Mouse (Mus musculus): ENCODE measurements around the gene Mtrf1l. TPM values are rescaled to one million over a fixed set of nuclear protein-coding genes. Genes with fewer than 3 reads are reported as not detected.

The Mtrf1l gene
- polyA plus RNA-seq (2015; fragmentation: Nextera tagmentation; extraction: Ambion mirVana), result 10.1 and 12.0 TPM in 2 replicates

DNA sequence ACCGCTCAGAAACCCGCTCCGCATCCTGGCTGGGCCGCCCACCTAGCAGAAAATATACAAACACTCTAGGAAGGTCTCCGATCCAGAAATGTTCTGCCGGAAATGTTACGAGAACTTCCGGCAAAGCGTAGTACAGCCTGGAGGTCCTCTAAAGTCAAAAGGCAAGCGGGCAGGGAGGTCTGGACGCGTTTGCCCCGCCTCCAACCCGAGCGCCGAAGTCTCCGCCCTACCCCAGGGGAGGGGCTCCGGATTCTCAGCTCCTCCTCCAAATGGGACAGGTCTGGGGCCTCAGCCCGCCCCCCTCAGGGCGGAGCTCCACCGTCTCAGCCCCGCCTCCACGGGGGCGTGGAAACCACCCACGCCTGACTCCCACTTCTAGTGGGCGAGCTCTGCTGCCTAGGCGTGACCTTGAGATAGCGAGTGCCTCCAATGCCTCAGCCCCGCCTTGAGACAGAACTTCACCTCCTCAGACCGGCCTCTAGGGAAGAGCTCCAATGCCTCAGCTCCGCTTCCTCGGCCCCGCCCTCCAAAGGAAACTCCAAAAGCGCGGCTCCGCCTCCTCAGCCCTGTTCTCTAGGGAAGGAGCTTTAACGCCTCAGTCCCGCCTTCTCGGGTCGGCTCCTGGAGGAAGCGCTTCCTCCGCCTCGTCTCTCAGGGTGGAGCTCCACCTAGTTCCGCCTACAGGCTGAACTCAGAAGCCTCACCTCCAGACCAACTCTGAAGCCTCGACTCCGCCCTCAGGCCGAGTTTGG, at the start of gene Mtrf1l:
Gene Mtrf1l (minus strand): TSS at position 171 of the 752 bp plus-strand sequence.
- Histone ChIP-seq H3K27me3 (replicated peaks; ENCODE audit: control insufficient read depth, insufficient read depth, low read length) (no peaks in the 10 kb centered on the region), H3K4me3 (replicated peaks; ENCODE audit: low read length) (peak within 1 kb of the TSS; percentile 87), H3K4me1 (replicated peaks; ENCODE audit: control insufficient read depth, insufficient read depth, low read length) (peaks cover 14% of the 10 kb centered on the region), H3K4me2 (ENCODE audit: low read length) (peak within 1 kb of the TSS; percentile 50), H3K27ac (ENCODE audit: low read length) (peak within 1 kb of the TSS; percentile 80), H3K9me3 (ENCODE audit: control insufficient read depth, low read length) (no peaks in the 10 kb centered on the region), H3K36me3 (ENCODE audit: control insufficient read depth, insufficient read depth) (peaks cover 8% of the 10 kb centered on the region), H3K9ac (replicated peaks; ENCODE audit: low read depth, low read length) (peak within 1 kb of the TSS; percentile 91)
- ATAC-seq, result peak; percentile 97
- WGBS, result under 1% methylated on average over 44 of the region's 47 CpGs

GRCm38 (mm10) chr10:5871081-5871480, 47.4 kb upstream of the Mtrf1l start:
- H3K27ac ChIP-seq (ENCODE audit: low read length), result no peak overlapping the region
- ATAC-seq, result no peak
- WGBS, result 47% methylated on average over 4 of the region's 4 CpGs

DNA sequence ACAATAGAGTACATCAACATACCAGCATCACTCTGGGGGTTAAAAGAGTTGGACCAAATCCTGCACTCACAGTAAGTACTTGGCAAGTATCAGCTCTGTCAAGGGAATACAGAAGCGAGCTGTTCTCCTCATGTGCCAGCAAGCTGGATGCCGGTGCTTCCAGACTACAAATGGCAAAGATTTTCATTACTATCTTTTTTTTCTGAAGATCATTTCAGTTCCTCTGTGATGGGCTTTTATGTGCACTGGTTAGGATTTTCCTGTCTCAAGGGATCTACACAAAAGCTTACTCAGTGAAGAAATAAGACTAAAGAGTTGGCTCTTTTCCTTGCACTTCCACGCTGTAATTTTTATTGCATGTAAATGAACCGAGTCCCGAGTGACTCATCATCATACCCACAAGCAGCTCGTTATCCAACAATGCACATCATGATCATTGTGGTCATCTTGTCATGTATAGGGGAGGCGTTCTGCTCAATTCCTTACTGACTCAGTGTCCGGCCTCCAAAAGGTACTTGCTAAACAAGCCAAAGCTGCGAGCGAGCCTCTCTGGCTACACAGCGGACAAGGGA, 44.4 kb upstream of the Mtrf1l start:
- peak; percentile 77 for ATAC-seq
- WGBS, result 27% methylated on average over 11 of the region's 11 CpGs

More at GRCm38 (mm10) chr10:5871081-5871480, 47.4 kb upstream of the Mtrf1l start:
- no peaks in the 10 kb centered on the region for H3K9me3 ChIP-seq (ENCODE audit: control insufficient read depth, low read length)
- H3K4me2 ChIP-seq (ENCODE audit: low read length), result no peak overlapping the region
- H3K36me3 ChIP-seq (ENCODE audit: control insufficient read depth, insufficient read depth), result no peaks in the 10 kb centered on the region
- H3K27me3 ChIP-seq (replicated peaks; ENCODE audit: control insufficient read depth, insufficient read depth, low read length), result no peaks in the 10 kb centered on the region
- peaks cover 10% of the 10 kb centered on the region for H3K4me1 ChIP-seq (replicated peaks; ENCODE audit: control insufficient read depth, insufficient read depth, low read length)
- no peak overlapping the region for H3K4me3 ChIP-seq (replicated peaks; ENCODE audit: low read length)
- no peak overlapping the region for H3K9ac ChIP-seq (replicated peaks; ENCODE audit: low read depth, low read length)

DNA sequence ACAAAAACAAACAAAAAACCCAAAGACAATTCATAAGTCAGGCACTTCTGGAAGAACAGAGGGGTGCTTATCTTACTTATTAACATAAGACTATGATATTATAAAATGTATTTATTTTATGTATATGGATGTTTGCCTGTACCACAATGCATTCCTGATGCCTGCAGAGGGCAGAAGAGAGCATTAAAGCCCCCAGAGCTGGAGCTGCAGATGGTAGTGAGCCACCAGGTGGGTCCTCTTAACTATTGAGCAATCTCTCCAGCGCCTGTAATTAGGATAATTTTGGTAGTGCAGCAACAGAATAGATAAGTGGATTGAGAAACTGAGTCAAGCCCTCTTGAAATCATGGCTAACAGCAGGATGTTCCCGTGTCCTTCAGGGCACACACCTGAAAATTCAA, 42.3 kb upstream of the Mtrf1l start:
- no peak overlapping the region for H3K9ac ChIP-seq (replicated peaks; ENCODE audit: low read depth, low read length)
- WGBS, result 54% methylated on average over 2 of the region's 2 CpGs
- H3K27me3 ChIP-seq (replicated peaks; ENCODE audit: control insufficient read depth, insufficient read depth, low read length), result no peaks in the 10 kb centered on the region
- H3K36me3 ChIP-seq (ENCODE audit: control insufficient read depth, insufficient read depth), result no peaks in the 10 kb centered on the region
- peaks cover 12% of the 10 kb centered on the region for H3K4me1 ChIP-seq (replicated peaks; ENCODE audit: control insufficient read depth, insufficient read depth, low read length)
- no peak overlapping the region for H3K4me2 ChIP-seq (ENCODE audit: low read length)
- H3K9me3 ChIP-seq (ENCODE audit: control insufficient read depth, low read length), result no peaks in the 10 kb centered on the region
- ATAC-seq, result 0 out of 2 replicates have a peak, but pooled peaks have one; percentile 24
- H3K27ac ChIP-seq (ENCODE audit: low read length), result no peak overlapping the region
- H3K4me3 ChIP-seq (replicated peaks; ENCODE audit: low read length), result no peak overlapping the region

More for the DNA sequence above, 44.4 kb upstream of the Mtrf1l start:
- H3K27me3 ChIP-seq (replicated peaks; ENCODE audit: control insufficient read depth, insufficient read depth, low read length), result no peaks in the 10 kb centered on the region
- H3K36me3 ChIP-seq (ENCODE audit: control insufficient read depth, insufficient read depth), result no peaks in the 10 kb centered on the region
- peaks cover 12% of the 10 kb centered on the region for H3K4me1 ChIP-seq (replicated peaks; ENCODE audit: control insufficient read depth, insufficient read depth, low read length)
- peak overlapping the region; percentile 42 for H3K4me2 ChIP-seq (ENCODE audit: low read length)
- peak overlapping the region; percentile 9 for H3K4me3 ChIP-seq (replicated peaks; ENCODE audit: low read length)
- H3K27ac ChIP-seq (ENCODE audit: low read length), result no peak overlapping the region; the same call in none of the 2 replicates
- H3K9ac ChIP-seq (replicated peaks; ENCODE audit: low read depth, low read length), result no peak overlapping the region
- no peaks in the 10 kb centered on the region for H3K9me3 ChIP-seq (ENCODE audit: control insufficient read depth, low read length)

GRCm38 (mm10) chr10:5862669-5863068, 39.0 kb upstream of the Mtrf1l start:
- ATAC-seq, result no peak
- H3K36me3 ChIP-seq (ENCODE audit: control insufficient read depth, insufficient read depth), result no peaks in the 10 kb centered on the region
- peaks cover 4% of the 10 kb centered on the region for H3K4me1 ChIP-seq (replicated peaks; ENCODE audit: control insufficient read depth, insufficient read depth, low read length)
- no peaks in the 10 kb centered on the region for H3K9me3 ChIP-seq (ENCODE audit: control insufficient read depth, low read length)
- no peak overlapping the region for H3K9ac ChIP-seq (replicated peaks; ENCODE audit: low read depth, low read length)
- no peaks in the 10 kb centered on the region for H3K27me3 ChIP-seq (replicated peaks; ENCODE audit: control insufficient read depth, insufficient read depth, low read length)
- no peak overlapping the region for H3K4me2 ChIP-seq (ENCODE audit: low read length)
- H3K27ac ChIP-seq (ENCODE audit: low read length), result no peak overlapping the region
- H3K4me3 ChIP-seq (replicated peaks; ENCODE audit: low read length), result no peak overlapping the region
- WGBS, result 97% methylated on average over 3 of the region's 3 CpGs

DNA sequence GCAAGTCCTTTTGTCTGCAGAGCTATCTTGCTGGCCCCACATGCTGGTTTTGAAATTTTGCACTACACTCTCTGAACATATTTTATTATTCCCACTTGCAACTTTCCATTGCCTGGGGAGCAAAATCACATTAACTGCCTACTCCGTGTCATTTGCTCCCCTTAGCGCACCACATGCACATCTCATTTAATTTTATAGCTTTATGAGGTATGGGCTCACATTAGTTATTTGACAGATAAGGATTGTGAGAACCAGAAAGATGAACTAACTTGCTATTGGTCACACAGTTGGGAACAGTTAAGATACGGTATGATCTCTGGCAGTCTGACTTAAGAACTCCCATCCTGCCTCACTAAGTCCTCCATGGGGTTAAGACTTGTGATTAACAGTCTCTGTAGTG, 37.1 kb upstream of the Mtrf1l start:
- WGBS, result 96% methylated on average over 3 of the region's 3 CpGs
- Histone ChIP-seq H3K9me3 (ENCODE audit: control insufficient read depth, low read length) (no peaks in the 10 kb centered on the region), H3K27me3 (replicated peaks; ENCODE audit: control insufficient read depth, insufficient read depth, low read length) (no peaks in the 10 kb centered on the region), H3K36me3 (ENCODE audit: control insufficient read depth, insufficient read depth) (no peaks in the 10 kb centered on the region), H3K4me2 (ENCODE audit: low read length) (no peak overlapping the region), H3K4me1 (replicated peaks; ENCODE audit: control insufficient read depth, insufficient read depth, low read length) (0 out of 2 replicates have a peak, but pooled peaks cover 2% of the 10 kb centered on the region), H3K27ac (ENCODE audit: low read length) (no peak overlapping the region), H3K9ac (replicated peaks; ENCODE audit: low read depth, low read length) (no peak overlapping the region), H3K4me3 (replicated peaks; ENCODE audit: low read length) (no peak overlapping the region)
- ATAC-seq, result no peak

DNA sequence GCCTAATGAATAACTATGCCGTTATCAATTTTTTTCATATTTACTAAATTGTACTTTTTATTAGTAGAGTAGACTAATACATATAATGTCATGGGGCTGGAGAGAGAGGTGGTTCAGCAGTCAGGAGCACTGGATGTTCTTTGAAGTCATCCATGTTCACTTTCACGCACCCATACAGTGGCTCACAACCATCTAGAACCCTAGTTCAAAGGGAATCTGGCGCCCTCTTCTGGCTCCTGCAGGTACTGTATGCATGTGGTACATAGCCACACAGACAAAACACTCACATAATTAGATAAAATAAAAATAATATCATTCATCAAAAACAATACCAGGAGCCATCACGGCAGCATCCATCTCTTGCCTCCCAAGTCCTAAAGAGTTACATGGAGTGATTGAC, 36.0 kb upstream of the Mtrf1l start:
- ATAC-seq, result peak; percentile 10; the same call in 1 of the 2 replicates
- Histone ChIP-seq H3K4me2 (ENCODE audit: low read length) (no peak overlapping the region), H3K27ac (ENCODE audit: low read length) (no peak overlapping the region), H3K27me3 (replicated peaks; ENCODE audit: control insufficient read depth, insufficient read depth, low read length) (no peaks in the 10 kb centered on the region), H3K36me3 (ENCODE audit: control insufficient read depth, insufficient read depth) (no peaks in the 10 kb centered on the region), H3K9me3 (ENCODE audit: control insufficient read depth, low read length) (no peaks in the 10 kb centered on the region), H3K9ac (replicated peaks; ENCODE audit: low read depth, low read length) (no peak overlapping the region), H3K4me3 (replicated peaks; ENCODE audit: low read length) (no peak overlapping the region), H3K4me1 (replicated peaks; ENCODE audit: control insufficient read depth, insufficient read depth, low read length) (0 out of 2 replicates have a peak, but pooled peaks cover 2% of the 10 kb centered on the region)
- WGBS, result 79% methylated on average over 4 of the region's 4 CpGs

- Histone ChIP-seq H3K36me3 (ENCODE audit: control insufficient read depth, insufficient read depth) (no peaks in the 10 kb centered on the region), H3K9me3 (ENCODE audit: control insufficient read depth, low read length) (no peaks in the 10 kb centered on the region), H3K4me1 (replicated peaks; ENCODE audit: control insufficient read depth, insufficient read depth, low read length) (no peaks in the 10 kb centered on the region), H3K4me3 (replicated peaks; ENCODE audit: low read length) (no peak overlapping the region), H3K27me3 (replicated peaks; ENCODE audit: control insufficient read depth, insufficient read depth, low read length) (no peaks in the 10 kb centered on the region), H3K9ac (replicated peaks; ENCODE audit: low read depth, low read length) (no peak overlapping the region), H3K4me2 (ENCODE audit: low read length) (no peak overlapping the region), H3K27ac (ENCODE audit: low read length) (no peak overlapping the region)
- 64% methylated on average over 10 of the region's 10 CpGs for WGBS
- ATAC-seq, result no peak
These were observed 34.4 kb upstream of the Mtrf1l start for GRCm38 (mm10) chr10:5857996-5858549.

DNA sequence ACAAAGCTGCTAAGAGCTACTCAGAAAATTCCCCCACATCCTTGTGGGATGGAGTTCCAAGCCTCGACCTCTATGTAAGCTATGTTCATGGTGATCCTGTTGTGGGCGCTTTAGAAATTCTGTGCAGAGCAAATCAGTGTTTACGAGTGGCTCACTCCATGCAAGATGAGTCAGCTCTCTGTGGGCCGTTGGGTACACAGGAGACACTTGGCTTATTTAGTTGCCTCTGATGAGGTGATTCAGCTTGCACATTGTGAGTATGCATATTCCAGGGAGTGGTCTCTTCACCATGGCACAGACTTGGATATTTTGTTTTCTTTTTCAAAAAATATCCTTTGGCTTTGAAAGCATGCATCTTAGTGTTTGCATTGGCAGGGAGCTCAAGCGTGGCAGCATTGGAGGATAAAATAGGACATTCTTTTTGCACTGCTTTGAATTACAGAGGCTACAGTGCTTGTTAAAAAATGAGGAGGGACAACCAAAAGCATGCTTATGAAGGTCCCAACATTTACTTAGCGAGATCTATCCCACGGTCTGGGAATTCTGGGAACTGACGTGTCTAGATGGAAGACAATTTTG, 29.7 kb upstream of the Mtrf1l start:
- Histone ChIP-seq H3K4me3 (replicated peaks; ENCODE audit: low read length) (no peak overlapping the region), H3K27ac (ENCODE audit: low read length) (no peak overlapping the region), H3K9ac (replicated peaks; ENCODE audit: low read depth, low read length) (no peak overlapping the region), H3K36me3 (ENCODE audit: control insufficient read depth, insufficient read depth) (no peaks in the 10 kb centered on the region), H3K9me3 (ENCODE audit: control insufficient read depth, low read length) (no peaks in the 10 kb centered on the region), H3K4me2 (ENCODE audit: low read length) (no peak overlapping the region), H3K4me1 (replicated peaks; ENCODE audit: control insufficient read depth, insufficient read depth, low read length) (no peaks in the 10 kb centered on the region), H3K27me3 (replicated peaks; ENCODE audit: control insufficient read depth, insufficient read depth, low read length) (no peaks in the 10 kb centered on the region)
- 77% methylated on average over 8 of the region's 8 CpGs for WGBS
- ATAC-seq, result no peak
